Mouse (Mus musculus): ENCODE results near the gene Sp9. TPM values are rescaled to one million over a fixed set of nuclear protein-coding genes. Genes with fewer than 3 reads are reported as not detected.

Gene Sp9
- total and polyA plus RNA-seq, 3 experiments, result 0.23 to 0.43 (median 0.27) TPM

GRCm38 (mm10) chr2:73277021-73277708, 5.4 kb downstream of the Sp9 start:
- no peak for DNase-seq (ENCODE audit: low spot score)
- H3K27me3 ChIP-seq (ENCODE audit: insufficient read depth, low read length), result peaks cover 61% of the 10 kb centered on the region

GRCm38 (mm10) chr2:73277709-73278075, 6.0 kb downstream of the Sp9 start:
- H3K27me3 ChIP-seq (ENCODE audit: insufficient read depth, low read length), result peaks cover 56% of the 10 kb centered on the region
- ATAC-seq (ENCODE audit: extremely low read depth, insufficient number of reproducible peaks, low FRiP score, poor library complexity, severe bottlenecking) (no peak), DNase-seq (ENCODE audit: low spot score) (no peak)
- H3K9me3 ChIP-seq (replicated peaks), result peaks cover 20% of the 10 kb centered on the region
- TF ChIP-seq GATA2 (IDR thresholded peaks at IDR 0.05; ENCODE audit: borderline replicate concordance, low read depth, low read length) (no peak), POLR2AphosphoS5 (IDR thresholded peaks at IDR 0.05; ENCODE audit: insufficient replicate concordance, low read depth, low read length) (no peak), GATA1 (IDR thresholded peaks at IDR 0.05; ENCODE audit: borderline replicate concordance, low read length) (no peak), TAL1 (conservative IDR thresholded peaks at IDR 0.05; ENCODE audit: low read depth, low read length) (no peak), CTCF (IDR thresholded peaks at IDR 0.05; ENCODE audit: low read depth, low read length) (no peak)
- H3K36me3 ChIP-seq (replicated peaks), result no peaks in the 10 kb centered on the region
- peak overlapping the region; percentile 62; the same call in 1 of the 2 replicates for H3K4me3 ChIP-seq (ENCODE audit: low read depth, low read length)
- H3K4me1 ChIP-seq (ENCODE audit: insufficient read depth, low read depth, low read length), result peaks cover 32% of the 10 kb centered on the region

More at GRCm38 (mm10) chr2:73277021-73277708, 5.4 kb downstream of the Sp9 start:
- H3K9me3 ChIP-seq (replicated peaks), result peaks cover 22% of the 10 kb centered on the region
- no peak for TF ChIP-seq GATA2 (IDR thresholded peaks at IDR 0.05; ENCODE audit: borderline replicate concordance, low read depth, low read length)
- no peak for TF ChIP-seq TAL1 (conservative IDR thresholded peaks at IDR 0.05; ENCODE audit: low read depth, low read length)
- H3K36me3 ChIP-seq (replicated peaks), result no peaks in the 10 kb centered on the region
- no peak for ATAC-seq (ENCODE audit: extremely low read depth, insufficient number of reproducible peaks, low FRiP score, poor library complexity, severe bottlenecking)
- peaks cover 33% of the 10 kb centered on the region for H3K4me1 ChIP-seq (ENCODE audit: insufficient read depth, low read depth, low read length)
- H3K4me3 ChIP-seq (ENCODE audit: low read depth, low read length), result peak overlapping the region; percentile 62; the same call in 1 of the 2 replicates

GRCm38 (mm10) chr2:73278131-73278854, 6.6 kb downstream of the Sp9 start:
- Histone ChIP-seq H3K9me3 (replicated peaks) (peaks cover 14% of the 10 kb centered on the region), H3K36me3 (replicated peaks) (no peaks in the 10 kb centered on the region), H3K4me3 (ENCODE audit: low read depth, low read length) (peak overlapping the region; percentile 71), H3K4me1 (ENCODE audit: insufficient read depth, low read depth, low read length) (peaks cover 27% of the 10 kb centered on the region), H3K27me3 (ENCODE audit: insufficient read depth, low read length) (peaks cover 50% of the 10 kb centered on the region)
- DNase-seq (ENCODE audit: low spot score) (peak; percentile 84), ATAC-seq (ENCODE audit: extremely low read depth, insufficient number of reproducible peaks, low FRiP score, poor library complexity, severe bottlenecking) (no peak)
- TF ChIP-seq GATA2 (IDR thresholded peaks at IDR 0.05; ENCODE audit: borderline replicate concordance, low read depth, low read length) (no peak), POLR2AphosphoS5 (IDR thresholded peaks at IDR 0.05; ENCODE audit: insufficient replicate concordance, low read depth, low read length) (no peak), GATA1 (IDR thresholded peaks at IDR 0.05; ENCODE audit: borderline replicate concordance, low read length) (no peak), CTCF (IDR thresholded peaks at IDR 0.05; ENCODE audit: low read depth, low read length) (peak; percentile 68), TAL1 (conservative IDR thresholded peaks at IDR 0.05; ENCODE audit: low read depth, low read length) (no peak)

- peaks cover 44% of the 10 kb centered on the region for H3K27me3 ChIP-seq (ENCODE audit: insufficient read depth, low read length)
- H3K9me3 ChIP-seq (replicated peaks), result peaks cover 8% of the 10 kb centered on the region
- peaks cover 27% of the 10 kb centered on the region for H3K4me1 ChIP-seq (ENCODE audit: insufficient read depth, low read depth, low read length)
- H3K4me3 ChIP-seq (ENCODE audit: low read depth, low read length), result peak overlapping the region; percentile 71
- no peaks in the 10 kb centered on the region for H3K36me3 ChIP-seq (replicated peaks)
- ATAC-seq (ENCODE audit: extremely low read depth, insufficient number of reproducible peaks, low FRiP score, poor library complexity, severe bottlenecking) (peak; percentile 15; the same call in 1 of the 2 replicates), DNase-seq (ENCODE audit: low spot score) (no peak)
- TF ChIP-seq CTCF (IDR thresholded peaks at IDR 0.05; ENCODE audit: low read depth, low read length), result no peak
Observed at GRCm38 (mm10) chr2:73278869-73279268, 7.1 kb downstream of the Sp9 start.

GRCm38 (mm10) chr2:73279271-73280038, 7.7 kb downstream of the Sp9 start:
- DNase-seq (ENCODE audit: low spot score) (no peak), ATAC-seq (ENCODE audit: extremely low read depth, insufficient number of reproducible peaks, low FRiP score, poor library complexity, severe bottlenecking) (no peak; the same call in 1 of the 2 replicates)
- Histone ChIP-seq H3K27me3 (ENCODE audit: insufficient read depth, low read length) (peaks cover 39% of the 10 kb centered on the region), H3K4me3 (ENCODE audit: low read depth, low read length) (peak overlapping the region; percentile 71), H3K36me3 (replicated peaks) (no peaks in the 10 kb centered on the region), H3K9me3 (replicated peaks) (peaks cover 3% of the 10 kb centered on the region), H3K4me1 (ENCODE audit: insufficient read depth, low read depth, low read length) (peaks cover 27% of the 10 kb centered on the region)
- no peak for TF ChIP-seq GATA1 (IDR thresholded peaks at IDR 0.05; ENCODE audit: borderline replicate concordance, low read length)
- no peak for TF ChIP-seq TAL1 (conservative IDR thresholded peaks at IDR 0.05; ENCODE audit: low read depth, low read length)
- no peak for TF ChIP-seq POLR2AphosphoS5 (IDR thresholded peaks at IDR 0.05; ENCODE audit: insufficient replicate concordance, low read depth, low read length)
- no peak for TF ChIP-seq CTCF (IDR thresholded peaks at IDR 0.05; ENCODE audit: low read depth, low read length)
- TF ChIP-seq GATA2 (IDR thresholded peaks at IDR 0.05; ENCODE audit: borderline replicate concordance, low read depth, low read length), result no peak

- H3K27me3 ChIP-seq (ENCODE audit: insufficient read depth, low read length), result peaks cover 34% of the 10 kb centered on the region
- no peak for DNase-seq (ENCODE audit: low spot score)
- H3K36me3 ChIP-seq (replicated peaks), result peaks cover 3% of the 10 kb centered on the region
- peaks cover 27% of the 10 kb centered on the region for H3K4me1 ChIP-seq (ENCODE audit: insufficient read depth, low read depth, low read length)
- no peaks in the 10 kb centered on the region for H3K9me3 ChIP-seq (replicated peaks)
- no peak for TF ChIP-seq CTCF (IDR thresholded peaks at IDR 0.05; ENCODE audit: low read depth, low read length)
- no peak for TF ChIP-seq GATA1 (IDR thresholded peaks at IDR 0.05; ENCODE audit: borderline replicate concordance, low read length)
- TF ChIP-seq TAL1 (conservative IDR thresholded peaks at IDR 0.05; ENCODE audit: low read depth, low read length), result no peak
- TF ChIP-seq GATA2 (IDR thresholded peaks at IDR 0.05; ENCODE audit: borderline replicate concordance, low read depth, low read length), result no peak
- TF ChIP-seq POLR2AphosphoS5 (IDR thresholded peaks at IDR 0.05; ENCODE audit: insufficient replicate concordance, low read depth, low read length), result no peak
- ATAC-seq (ENCODE audit: extremely low read depth, insufficient number of reproducible peaks, low FRiP score, poor library complexity, severe bottlenecking), result no peak
- no peak overlapping the region for H3K4me3 ChIP-seq (ENCODE audit: low read depth, low read length)
Observed at GRCm38 (mm10) chr2:73280356-73281047, 8.8 kb downstream of the Sp9 start.
